ENCODE assay signal across 24 mouse cellular contexts in the genomic region with DNA sequence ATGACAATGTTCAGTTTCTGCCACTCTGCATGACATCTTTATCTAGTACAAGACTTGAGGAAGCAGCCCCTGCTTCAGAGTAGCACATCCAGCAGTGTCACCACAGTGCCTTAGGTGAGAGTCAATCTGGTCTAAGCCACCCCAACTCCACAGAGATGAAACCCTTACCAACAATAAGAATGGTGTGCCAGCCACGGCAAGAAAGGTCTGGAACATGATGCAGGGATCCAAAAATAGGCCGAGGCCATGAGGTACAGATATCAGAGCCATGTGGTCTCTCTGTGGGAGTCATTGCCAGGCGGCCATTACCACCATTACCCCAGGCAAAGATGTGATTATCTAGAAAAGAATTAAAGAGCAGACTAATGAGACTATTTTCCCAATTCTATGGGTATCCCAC. TPM values are rescaled to one million over a fixed set of nuclear protein-coding genes. Genes with fewer than 3 reads are reported as not detected.
DNase-seq lines count a peak whose midpoint lies in the region; TF ChIP-seq lines count a peak whose summit lies in the region.
"Had no signal": no experiment of that assay in that cellular context is flagged by ENCODE, and none has a peak within 500 bp of the region (broad histone marks: within the 10 kb centered on the region; RNA-seq: fewer than 3 reads in every experiment).

No protein-coding gene starts in this region.

- peak; percentile 47 for DNase-seq in gastrocnemius, adult 2 months
- no peak for DNase-seq in gastrocnemius, postnatal 10 days
- peak; percentile 29 for DNase-seq in heart, postnatal 4 days
- DNase-seq in heart, adult 11 months = no peak
- DNase-seq in cerebellum, adult 9-10 months = peak; percentile 79
- DNase-seq in frontal cortex, postnatal 25 days (ENCODE audit: low spot score in 2 of 2) = no peak
- no peak for DNase-seq in kidney, postnatal 4 days
- DNase-seq in layer of hippocampus, adult 18-20 months (ENCODE audit: low spot score in 2 of 2) = no peak
- DNase-seq: adrenal gland, postnatal 25 days; kidney, adult 8-10 months; layer of hippocampus, adult 9-11 months; liver; lung, embryonic 14.5 days; lung, postnatal 14 days; midbrain, embryonic 14.5 days; retina, postnatal 1 day; right cerebral cortex, postnatal 14 days had no signal

- intact Hi-C loops in gastrocnemius, adult 2 months (cut with DNase I) = no loop called here

- H3K27ac ChIP-seq in gastrocnemius, adult 2 months = 0 out of 2 replicates have a peak overlapping the region, but pooled peaks have one; percentile 9
- H3K27ac ChIP-seq: forebrain, embryonic 13.5 days; hindbrain, embryonic 13.5 days; kidney, postnatal 0 days; liver, embryonic 14.5 days; neural tube, embryonic 15.5 days; stomach, embryonic 15.5 days had no signal

- TF ChIP-seq CTCF in gastrocnemius, adult 2 months (IDR thresholded peaks at IDR 0.05) = no peak

- no peak overlapping the region for H3K4me3 ChIP-seq in gastrocnemius, adult 2 months
- H3K4me3 ChIP-seq: forebrain, embryonic 13.5 days; hindbrain, embryonic 13.5 days; neural tube, embryonic 15.5 days; stomach, embryonic 15.5 days had no signal

RNA-seq across cellular contexts. Expression of gene Zc2hc1c, which starts 20.3 kb away (rescaled TPM):
- 1 to 10 TPM in 1 of 2 experiments, under 1 TPM in 1; 0.95 to 1.7 TPM for total RNA-seq in gastrocnemius, adult 2 months (2021)
- under 1 TPM; 0.63 TPM for total RNA-seq in gastrocnemius, postnatal 10 days (2021)
- 1 to 10 TPM in 1 of 2 experiments, under 1 TPM in 1; 0.98 to 1.2 TPM for total RNA-seq in heart, postnatal 4 days (2021)
- 1 to 10 TPM; 1.1 to 1.4 TPM for total RNA-seq in layer of hippocampus, adult 18-20 months (2021)
- total RNA-seq: monocyte, adult 5-6 weeks had no signal

RNA-seq across cellular contexts. Expression of gene Acyp1, which starts 20.4 kb away (rescaled TPM):
- 10 to 100 TPM; 37.9 to 52.7 TPM for total RNA-seq in gastrocnemius, adult 2 months (2021)
- 10 to 100 TPM; 20.5 to 24.9 TPM for total RNA-seq in gastrocnemius, postnatal 10 days (2021)
- 10 to 100 TPM; 20.9 to 24.0 TPM for total RNA-seq in heart, postnatal 4 days (2021)
- total RNA-seq in layer of hippocampus, adult 18-20 months (2021) = 10 to 100 TPM; 34.4 to 36.0 TPM

RNA-seq across cellular contexts. Expression of gene Nek9, which starts 30.5 kb away (rescaled TPM):
- total RNA-seq in gastrocnemius, adult 2 months (2021) = 100 to 1,000 TPM in 1 of 2 experiments, 10 to 100 TPM in 1; 99.2 to 131 TPM
- total RNA-seq in gastrocnemius, postnatal 10 days (2021) = 10 to 100 TPM; 50.5 to 50.7 TPM
- total RNA-seq in heart, postnatal 4 days (2021) = 10 to 100 TPM; 68.4 to 73.6 TPM
- total RNA-seq in layer of hippocampus, adult 18-20 months (2021) = 10 to 100 TPM; 34.1 to 35.2 TPM

RNA-seq across cellular contexts. Expression of gene Mlh3, which starts 38.3 kb away (rescaled TPM):
- total RNA-seq in gastrocnemius, adult 2 months (2021) = 10 to 100 TPM in 1 of 2 experiments, 1 to 10 TPM in 1; 8.9 to 10.6 TPM
- total RNA-seq in gastrocnemius, postnatal 10 days (2021) = 10 to 100 TPM in 1 of 2 experiments, 1 to 10 TPM in 1; 8.7 to 10.8 TPM
- total RNA-seq in heart, postnatal 4 days (2021) = 1 to 10 TPM; 6.9 to 8.7 TPM
- 10 to 100 TPM; 18.4 to 20.5 TPM for total RNA-seq in layer of hippocampus, adult 18-20 months (2021)

Comparison
In these comparisons a context has a peak if more than half of its experiments do, and no peak if none do; other contexts are left out.
1. DNase-seq: peak in gastrocnemius, adult 2 months (single experiment), heart, postnatal 4 days (single experiment) and cerebellum, adult 9-10 months (single experiment); none in gastrocnemius, postnatal 10 days (single experiment), heart, adult 11 months (single experiment), frontal cortex, postnatal 25 days (0 of 2), kidney, postnatal 4 days (0 of 2) and layer of hippocampus, adult 18-20 months (0 of 2).